Mouse (Mus musculus): ENCODE measurements around the gene Commd6.

DNA sequence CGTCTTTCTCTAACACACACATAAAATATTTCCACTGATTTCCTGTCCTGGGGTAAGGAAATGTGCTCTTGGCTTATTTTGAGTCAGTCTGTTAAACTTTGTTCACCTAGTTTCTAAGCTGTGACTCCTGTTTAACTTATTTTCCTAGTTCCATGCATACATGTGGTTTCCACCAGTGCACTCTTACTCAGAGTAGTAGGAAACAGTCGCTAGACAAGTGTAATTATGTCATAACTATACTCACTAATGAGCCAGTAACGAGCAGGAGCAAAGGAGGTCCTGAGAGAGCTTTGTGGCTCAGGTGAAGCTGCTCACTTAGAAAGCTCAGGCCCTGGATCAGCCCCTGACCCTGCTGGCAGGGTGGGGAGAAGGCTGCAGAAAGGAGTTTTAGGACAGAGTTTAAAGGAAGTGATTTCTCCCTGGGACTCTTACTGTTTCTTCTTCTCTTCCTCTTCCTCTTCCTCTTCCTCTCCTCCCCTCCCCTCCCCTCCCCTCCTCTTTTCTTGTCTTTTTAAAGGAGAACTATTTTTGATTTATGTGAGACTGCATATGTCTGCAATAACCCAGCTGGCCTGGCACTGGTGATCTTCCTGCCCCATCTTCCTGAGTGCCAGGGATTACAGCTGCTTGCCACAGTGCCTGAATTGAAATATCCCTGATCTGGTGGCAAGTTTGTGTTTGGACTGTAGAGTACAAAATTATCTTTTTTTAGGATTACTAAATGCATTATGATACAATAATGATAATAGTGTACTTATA is 21.3 kb upstream of the Commd6 start:
- TF ChIP-seq POLR2A (IDR thresholded peaks at IDR 0.05; ENCODE audit: low read depth, low read length), result no peak
- no peak for TF ChIP-seq CTCF (IDR thresholded peaks at IDR 0.05; ENCODE audit: extremely low read depth, insufficient read depth, insufficient read length, insufficient replicate concordance)

All from spleen, adult 2 months (tissue).